ENCODE assay signal across 8 mouse cellular contexts in the genomic region with DNA sequence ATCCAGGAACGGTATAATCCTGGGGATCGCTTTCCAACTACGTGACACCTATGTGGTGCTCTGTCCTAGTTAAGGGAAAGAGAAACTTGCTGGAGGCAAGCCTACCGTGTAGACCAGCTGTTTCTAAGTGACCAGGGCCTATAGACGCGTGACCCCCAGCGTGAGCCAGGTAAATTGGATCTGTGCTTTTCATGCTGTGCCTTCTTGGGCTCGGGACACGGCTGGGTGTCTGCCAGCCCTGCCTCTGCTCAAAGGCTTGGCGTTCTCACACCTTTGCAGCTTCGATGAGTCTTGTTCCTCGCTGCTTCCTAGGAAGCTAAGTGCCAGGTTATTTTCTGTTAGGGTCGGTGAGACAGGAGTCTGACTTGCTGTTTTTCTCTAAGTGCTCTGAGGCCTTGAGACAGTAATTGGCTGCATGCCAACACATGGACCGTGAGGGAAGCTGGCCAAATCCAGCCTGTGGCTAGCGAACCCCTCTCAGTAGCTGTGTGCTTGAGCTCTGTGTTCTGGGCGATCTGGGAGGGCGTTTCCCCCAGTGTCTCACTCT.
DNase-seq lines count a peak whose midpoint lies in the region; ATAC-seq lines count a peak whose summit lies in the region.

No protein-coding gene starts in this region.

- peak; percentile 69 for DNase-seq in adrenal gland, postnatal 25 days
- peak; percentile 76 for DNase-seq in forebrain, embryonic 14.5 days (ENCODE audit: low spot score)
- DNase-seq in kidney, adult 11 months, result peak; percentile 59
- DNase-seq in right cerebral cortex, postnatal 36 days (ENCODE audit: low spot score in 2 of 2), result peak; percentile 16 to 30
- no peak for DNase-seq in thymus, adult 18-20 months

- no peak for ATAC-seq in heart, embryonic 14.5 days (ENCODE audit: insufficient number of reproducible peaks, insufficient read depth, low FRiP score, low read depth)
- no peak for ATAC-seq in heart, embryonic 11.5 days (replicated peaks; ENCODE audit: insufficient number of reproducible peaks, low FRiP score, low TSS enrichment)
- ATAC-seq in forebrain, embryonic 14.5 days, result peak; percentile 76
- ATAC-seq in lung, embryonic 16.5 days (ENCODE audit: low read depth), result peak; percentile 83

- peak overlapping the region in 1 of 2 experiments; percentile 21; a peak in 2 of 4 replicates for H3K27ac ChIP-seq in heart, embryonic 14.5 days (replicated peaks in 1 of 2; ENCODE audit: control insufficient read depth in 1 of 2, insufficient read depth in 1 of 2, low read depth in 2 of 2, low read length in 2 of 2)
- no peak overlapping the region; the same call in 1 of the 2 replicates for H3K27ac ChIP-seq in heart, embryonic 11.5 days (ENCODE audit: low read depth, low read length)
- H3K27ac ChIP-seq in forebrain, embryonic 14.5 days (ENCODE audit: low read depth, low read length), result 0 out of 2 replicates have a peak overlapping the region, but pooled peaks have one; percentile 27
- H3K27ac ChIP-seq in lung, embryonic 16.5 days (ENCODE audit: low read length), result peak overlapping the region; percentile 53; the same call in 1 of the 2 replicates

- H3K4me2 ChIP-seq in heart, embryonic 14.5 days (ENCODE audit: low read length), result peak overlapping the region; percentile 25
- no peak overlapping the region for H3K4me2 ChIP-seq in heart, embryonic 11.5 days
- no peak overlapping the region; the same call in 1 of the 2 replicates for H3K4me2 ChIP-seq in forebrain, embryonic 14.5 days (ENCODE audit: low read length)
- H3K4me2 ChIP-seq in lung, embryonic 16.5 days (ENCODE audit: low read depth, low read length), result peak overlapping the region; percentile 42

- H3K9ac ChIP-seq in heart, embryonic 14.5 days (ENCODE audit: low read length), result no peak overlapping the region; the same call in 1 of the 2 replicates
- H3K9ac ChIP-seq in heart, embryonic 11.5 days (ENCODE audit: low read depth, low read length), result no peak overlapping the region
- no peak overlapping the region for H3K9ac ChIP-seq in forebrain, embryonic 14.5 days (ENCODE audit: low read length)
- H3K9ac ChIP-seq in lung, embryonic 16.5 days (ENCODE audit: low read length), result 0 out of 2 replicates have a peak overlapping the region, but pooled peaks have one; percentile 29

- H3K4me3 ChIP-seq in heart, embryonic 14.5 days (ENCODE audit: control insufficient read depth in 1 of 2, insufficient read depth in 1 of 2, low read depth in 1 of 2, low read length in 2 of 2), result no peak overlapping the region
- H3K4me3 ChIP-seq in heart, embryonic 11.5 days (ENCODE audit: low read depth, low read length), result no peak overlapping the region
- H3K4me3 ChIP-seq in forebrain, embryonic 14.5 days (ENCODE audit: low read depth, low read length), result no peak overlapping the region
- no peak overlapping the region for H3K4me3 ChIP-seq in lung, embryonic 16.5 days (ENCODE audit: low read length)

- H3K27me3 ChIP-seq in heart, embryonic 14.5 days (ENCODE audit: control insufficient read depth, insufficient read depth, low read length), result no peaks in the 10 kb centered on the region
- no peaks in the 10 kb centered on the region for H3K27me3 ChIP-seq in heart, embryonic 11.5 days (ENCODE audit: control insufficient read depth, insufficient read depth, low read length)
- no peaks in the 10 kb centered on the region for H3K27me3 ChIP-seq in forebrain, embryonic 14.5 days (replicated peaks; ENCODE audit: control insufficient read depth, insufficient read depth, low read length)
- H3K27me3 ChIP-seq in lung, embryonic 16.5 days (ENCODE audit: control insufficient read depth, insufficient read depth, low read depth, low read length), result no peaks in the 10 kb centered on the region

- 43% methylated on average over 17 of the region's 17 CpGs for WGBS in heart, embryonic 14.5 days
- 51% methylated on average over 17 of the region's 17 CpGs for WGBS in heart, embryonic 11.5 days (ENCODE audit: insufficient replicate concordance)
- WGBS in forebrain, embryonic 14.5 days, result 45% methylated on average over 17 of the region's 17 CpGs
- 39% methylated on average over 17 of the region's 17 CpGs for WGBS in lung, embryonic 16.5 days

- peaks cover 14 to 15% of the 10 kb centered on the region in 2 experiments for H3K4me1 ChIP-seq in heart, embryonic 14.5 days (ENCODE audit: control insufficient read depth in 2 of 2, insufficient read depth in 2 of 2, low read length in 2 of 2)
- H3K4me1 ChIP-seq in heart, embryonic 11.5 days (ENCODE audit: control insufficient read depth, insufficient read depth, low read length), result peaks cover 9% of the 10 kb centered on the region
- H3K4me1 ChIP-seq in forebrain, embryonic 14.5 days (ENCODE audit: control insufficient read depth, insufficient read depth, low read length), result peaks cover 10% of the 10 kb centered on the region
- H3K4me1 ChIP-seq in lung, embryonic 16.5 days (replicated peaks; ENCODE audit: control insufficient read depth, insufficient read depth, low read length), result peaks cover 17% of the 10 kb centered on the region

- H3K9me3 ChIP-seq in heart, embryonic 14.5 days (ENCODE audit: control insufficient read depth, low read length), result no peaks in the 10 kb centered on the region
- H3K9me3 ChIP-seq in heart, embryonic 11.5 days (replicated peaks; ENCODE audit: control insufficient read depth, low read length), result no peaks in the 10 kb centered on the region
- no peaks in the 10 kb centered on the region for H3K9me3 ChIP-seq in forebrain, embryonic 14.5 days (replicated peaks; ENCODE audit: control insufficient read depth, low read length)
- no peaks in the 10 kb centered on the region for H3K9me3 ChIP-seq in lung, embryonic 16.5 days (ENCODE audit: control insufficient read depth, low read length)

- H3K36me3 ChIP-seq in heart, embryonic 14.5 days (ENCODE audit: control insufficient read depth, insufficient read depth, low read length), result no peaks in the 10 kb centered on the region
- no peaks in the 10 kb centered on the region for H3K36me3 ChIP-seq in heart, embryonic 11.5 days (ENCODE audit: control insufficient read depth, insufficient read depth, low read length)
- no peaks in the 10 kb centered on the region for H3K36me3 ChIP-seq in forebrain, embryonic 14.5 days (ENCODE audit: control insufficient read depth, insufficient read depth, low read length)
- no peaks in the 10 kb centered on the region for H3K36me3 ChIP-seq in lung, embryonic 16.5 days (ENCODE audit: control insufficient read depth, insufficient read depth, low read length)

Comparison
In these comparisons a context has a peak if more than half of its experiments do, and no peak if none do; other contexts are left out.
1. H3K4me2 ChIP-seq: peak in heart, embryonic 14.5 days (single experiment) and lung, embryonic 16.5 days (single experiment); none in heart, embryonic 11.5 days (single experiment) and forebrain, embryonic 14.5 days (single experiment).
2. ATAC-seq: peak in forebrain, embryonic 14.5 days (single experiment) and lung, embryonic 16.5 days (single experiment); none in heart, embryonic 14.5 days (single experiment) and heart, embryonic 11.5 days (single experiment).
3. DNase-seq: peak in adrenal gland, postnatal 25 days (single experiment), forebrain, embryonic 14.5 days (single experiment), kidney, adult 11 months (single experiment) and right cerebral cortex, postnatal 36 days (2 of 2); none in thymus, adult 18-20 months (0 of 2).